Mouse (Mus musculus) 416B (cell line): ENCODE results near the gene Idh1.
A peak's percentile ranks its signal among the peaks of the same experiment; 100 is the strongest.

Experiments used
- DNase-seq: peaks from one replicate; pipeline ENCODE4 v3.0.0; 2011; ENCODE audit warnings: low read depth

The Idh1 gene

DNA sequence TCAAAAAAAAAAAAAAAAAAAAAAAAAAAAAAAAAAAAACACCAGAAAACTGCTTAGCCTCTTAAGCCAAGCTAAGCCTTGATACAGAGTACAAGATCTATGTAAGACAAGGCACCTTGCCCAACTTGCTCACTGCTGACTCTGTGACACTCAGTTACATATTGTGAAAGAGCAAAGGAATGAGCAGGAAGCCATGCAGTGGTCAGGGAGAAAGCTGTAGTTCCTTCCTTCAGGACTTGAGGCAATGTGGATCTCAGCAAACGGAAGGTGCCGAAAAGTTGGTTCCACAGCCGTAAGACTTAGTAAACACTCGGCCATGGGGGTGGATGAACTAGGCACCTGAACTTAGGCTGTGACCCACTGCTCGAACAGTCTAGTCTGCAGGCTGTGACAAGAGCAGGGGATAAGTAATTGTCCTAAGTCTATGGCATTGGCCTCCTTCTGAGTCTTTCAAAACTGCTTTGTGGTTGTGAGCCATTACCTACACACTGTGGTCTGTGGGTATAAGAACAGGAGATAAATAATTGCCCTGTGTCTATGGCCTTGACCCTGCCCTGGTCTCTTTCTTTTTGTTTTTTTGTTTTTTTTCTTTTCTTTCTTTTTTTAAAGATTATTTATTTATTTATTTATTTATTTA is 72.6 kb downstream of the Idh1 start:
- peak; percentile 96 for DNase-seq

DNA sequence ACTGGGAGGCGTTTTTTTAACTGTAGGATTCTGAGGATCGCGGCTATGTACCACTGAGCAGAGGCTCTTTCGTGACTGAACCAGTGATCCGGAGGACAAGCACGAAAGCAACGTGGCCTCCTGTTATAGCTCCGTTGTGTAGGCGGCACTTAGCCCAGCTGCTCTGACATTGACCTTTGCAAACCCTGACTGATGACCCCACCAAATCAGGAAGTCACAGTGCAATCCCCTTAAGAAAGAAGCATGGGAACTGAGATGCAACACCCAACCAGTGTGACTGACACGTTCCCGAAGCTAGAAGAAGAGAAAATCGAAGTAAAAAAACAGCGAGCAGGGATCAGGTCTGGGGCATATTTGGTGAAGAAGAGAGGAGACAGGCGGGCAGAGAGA is 73.5 kb downstream of the Idh1 start:
- DNase-seq, result peak; percentile 60

DNA sequence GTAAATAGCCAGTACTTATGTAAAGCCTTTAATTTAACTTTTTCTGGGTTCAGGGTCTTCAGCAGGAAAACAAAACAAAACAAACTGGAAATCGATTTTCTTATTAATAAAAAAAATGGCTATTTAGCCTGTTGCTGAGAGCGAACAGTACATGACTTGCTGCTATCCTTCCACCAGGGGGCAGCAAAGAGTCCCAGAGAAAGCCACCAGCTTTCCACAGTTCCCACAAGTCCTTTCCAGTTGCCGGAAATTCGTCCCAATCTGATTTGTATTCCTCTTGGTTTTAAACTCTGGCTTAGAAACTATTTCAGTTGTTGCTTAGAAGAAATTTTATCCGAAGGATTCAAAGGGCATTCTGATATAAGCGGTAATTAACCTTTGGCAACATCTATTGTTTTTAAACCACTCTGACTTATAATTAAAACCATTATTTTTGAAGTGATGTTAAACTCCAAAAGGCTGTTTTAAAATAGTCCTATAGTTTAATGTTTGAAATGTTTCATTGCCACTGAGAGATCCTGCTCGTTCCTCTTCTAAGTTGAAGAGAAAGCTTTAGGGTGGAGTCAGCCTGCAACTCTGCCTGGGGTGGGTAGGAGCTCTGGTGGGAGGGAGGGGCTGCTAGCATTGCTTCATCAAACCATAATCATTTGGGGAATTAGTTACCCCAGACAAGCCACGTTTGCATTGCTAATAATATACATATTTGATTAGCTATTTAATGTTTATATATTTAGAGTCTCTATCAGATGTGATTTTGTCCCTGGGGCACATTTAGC is 74.1 kb downstream of the Idh1 start:
- peak; percentile 84 for DNase-seq

DNA sequence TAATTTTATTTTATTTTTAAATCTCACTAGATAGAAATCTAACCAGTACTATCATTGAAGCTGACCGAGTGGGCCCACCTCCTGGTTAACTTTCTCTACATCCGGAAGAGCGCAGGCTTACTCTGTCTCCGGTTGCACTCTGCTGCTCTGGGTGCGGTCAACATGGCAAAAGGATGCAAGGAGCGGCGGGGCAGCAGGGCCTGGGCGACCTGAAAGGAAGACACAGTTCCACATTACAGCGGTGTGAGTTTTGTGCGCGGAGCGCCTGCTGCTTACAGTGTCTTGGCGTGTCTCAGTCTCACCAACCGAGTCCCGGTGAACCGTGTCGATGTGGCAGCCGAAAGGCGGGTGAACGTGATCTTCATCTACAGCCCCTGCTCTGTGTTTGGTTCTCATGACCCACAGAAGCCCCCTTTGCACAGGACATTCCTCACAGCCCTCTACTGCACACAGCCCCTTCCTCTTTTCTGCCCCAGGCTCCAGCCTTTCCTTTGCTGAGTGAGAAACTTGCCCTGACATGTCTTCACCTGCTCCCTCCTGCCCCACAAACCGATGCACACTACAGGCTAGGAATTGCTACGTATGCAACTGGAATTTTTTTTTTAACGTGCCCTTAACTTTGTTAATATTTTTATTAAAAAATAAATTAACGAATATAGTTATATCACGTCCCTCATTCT is 76.4 kb downstream of the Idh1 start:
- DNase-seq, result no peak

DNA sequence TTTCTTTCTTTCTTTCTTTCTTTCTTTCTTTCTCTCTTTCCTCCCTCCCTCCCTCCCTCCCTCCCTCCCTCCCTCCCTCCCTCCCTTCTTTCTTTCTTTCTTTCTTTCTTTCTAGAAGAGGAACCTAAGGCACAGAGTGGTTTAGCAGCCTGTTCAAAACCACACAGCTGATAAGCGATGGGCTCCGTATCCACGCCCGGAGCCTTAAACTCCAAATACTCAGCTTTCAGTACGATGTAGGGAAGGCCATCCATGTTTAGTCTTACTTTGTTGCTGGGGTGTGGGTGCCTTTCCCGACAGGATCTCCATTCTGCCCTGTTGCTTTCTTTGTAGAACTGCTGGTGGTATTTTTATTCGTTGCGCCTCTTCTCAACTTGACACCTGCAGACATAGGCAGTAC is 77.1 kb downstream of the Idh1 start:
- DNase-seq, result no peak
